In genomic region chr2:134656477-134656876, GRCm38 (mm10) we compare ENCODE assay signal across 29 mouse cellular contexts. TPM values are rescaled to one million over a fixed set of nuclear protein-coding genes. Genes with fewer than 3 reads are reported as not detected.
DNase-seq lines count a peak whose midpoint lies in the region; ATAC-seq and TF ChIP-seq lines count a peak whose summit lies in the region.
"Had no signal": no experiment of that assay in that cellular context is flagged by ENCODE, and none has a peak within 500 bp of the region (broad histone marks: within the 10 kb centered on the region; RNA-seq: fewer than 3 reads in every experiment).

No protein-coding gene starts in this region.

- no peak for ATAC-seq in forebrain, embryonic 15.5 days (replicated peaks)
- 0 out of 2 replicates have a peak, but pooled peaks have one; percentile 18 for ATAC-seq in kidney, embryonic 15.5 days (replicated peaks; ENCODE audit: low FRiP score)
- ATAC-seq in midbrain, embryonic 11.5 days (ENCODE audit: low FRiP score), result peak; percentile 33; the same call in 1 of the 2 replicates
- ATAC-seq in midbrain, postnatal 0 days (ENCODE audit: low FRiP score), result no peak
- ATAC-seq: activated CD4-positive, CD25-positive, alpha-beta regulatory T cell, adult 4 months; hindbrain, postnatal 0 days; intestine, embryonic 15.5 days had no signal

- no peaks in the 10 kb centered on the region for H3K27me3 ChIP-seq in forebrain, embryonic 10.5 days (ENCODE audit: poor library complexity, severe bottlenecking)
- H3K27me3 ChIP-seq in forebrain, embryonic 15.5 days, result no peaks in the 10 kb centered on the region
- H3K27me3 ChIP-seq in kidney, embryonic 15.5 days, result no peaks in the 10 kb centered on the region
- no peaks in the 10 kb centered on the region for H3K27me3 ChIP-seq in midbrain, embryonic 11.5 days (ENCODE audit: control insufficient read depth, insufficient read depth, low read length)
- no peaks in the 10 kb centered on the region for H3K27me3 ChIP-seq in midbrain, postnatal 0 days (ENCODE audit: insufficient read depth, low read length)
- H3K27me3 ChIP-seq: CH12.LX; intestine, embryonic 15.5 days; liver, embryonic 13.5 days; midbrain, embryonic 13.5 days had no signal

- H3K4me1 ChIP-seq in forebrain, embryonic 10.5 days, result 0 out of 2 replicates have a peak, but pooled peaks cover 3% of the 10 kb centered on the region
- no peaks in the 10 kb centered on the region for H3K4me1 ChIP-seq in forebrain, embryonic 15.5 days
- no peaks in the 10 kb centered on the region for H3K4me1 ChIP-seq in kidney, embryonic 15.5 days
- no peaks in the 10 kb centered on the region for H3K4me1 ChIP-seq in midbrain, embryonic 11.5 days (ENCODE audit: control insufficient read depth, insufficient read depth, low read length)
- no peaks in the 10 kb centered on the region for H3K4me1 ChIP-seq in midbrain, postnatal 0 days (ENCODE audit: insufficient read depth, low read length)
- H3K4me1 ChIP-seq: liver, embryonic 13.5 days; midbrain, embryonic 13.5 days had no signal

- WGBS in forebrain, embryonic 10.5 days, result 32% methylated on average over 4 of the region's 4 CpGs
- WGBS in forebrain, embryonic 15.5 days, result 41% methylated on average over 4 of the region's 4 CpGs
- WGBS in kidney, embryonic 15.5 days, result 16% methylated on average over 4 of the region's 4 CpGs
- WGBS in midbrain, embryonic 11.5 days, result 37% methylated on average over 4 of the region's 4 CpGs
- WGBS in midbrain, postnatal 0 days, result 38% methylated on average over 4 of the region's 4 CpGs

- no peak for TF ChIP-seq CTCF in midbrain, postnatal 0 days (IDR thresholded peaks at IDR 0.05)

- H3K4me2 ChIP-seq in forebrain, embryonic 15.5 days (replicated peaks), result no peak overlapping the region
- no peak overlapping the region for H3K4me2 ChIP-seq in kidney, embryonic 15.5 days
- H3K4me2 ChIP-seq in midbrain, embryonic 11.5 days, result no peak overlapping the region
- H3K4me2 ChIP-seq in midbrain, postnatal 0 days (ENCODE audit: low read depth, low read length, poor library complexity, severe bottlenecking), result no peak overlapping the region
- H3K4me2 ChIP-seq: heart, embryonic 11.5 days; intestine, embryonic 15.5 days; liver, embryonic 13.5 days; midbrain, embryonic 13.5 days had no signal

- peak overlapping the region; percentile 60 for H3K27ac ChIP-seq in forebrain, embryonic 10.5 days
- no peak overlapping the region for H3K27ac ChIP-seq in forebrain, embryonic 15.5 days (replicated peaks)
- H3K27ac ChIP-seq in kidney, embryonic 15.5 days, result no peak overlapping the region
- no peak overlapping the region for H3K27ac ChIP-seq in midbrain, embryonic 11.5 days (ENCODE audit: low read depth, low read length)
- no peak overlapping the region for H3K27ac ChIP-seq in midbrain, postnatal 0 days (ENCODE audit: low read depth, low read length)
- H3K27ac ChIP-seq: hindbrain, postnatal 0 days; intestine, embryonic 15.5 days; left cerebral cortex, adult 2 months; liver, embryonic 13.5 days; midbrain, embryonic 13.5 days had no signal

- no peaks in the 10 kb centered on the region for H3K36me3 ChIP-seq in forebrain, embryonic 10.5 days (replicated peaks)
- no peaks in the 10 kb centered on the region for H3K36me3 ChIP-seq in forebrain, embryonic 15.5 days
- H3K36me3 ChIP-seq in kidney, embryonic 15.5 days, result no peaks in the 10 kb centered on the region
- H3K36me3 ChIP-seq in midbrain, embryonic 11.5 days (ENCODE audit: control insufficient read depth, insufficient read depth, low read length), result no peaks in the 10 kb centered on the region
- H3K36me3 ChIP-seq in midbrain, postnatal 0 days (ENCODE audit: insufficient read depth, low read length), result no peaks in the 10 kb centered on the region
- H3K36me3 ChIP-seq: intestine, embryonic 15.5 days; liver, embryonic 13.5 days; midbrain, embryonic 13.5 days had no signal

- no peaks in the 10 kb centered on the region for H3K9me3 ChIP-seq in forebrain, embryonic 10.5 days
- H3K9me3 ChIP-seq in forebrain, embryonic 15.5 days, result no peaks in the 10 kb centered on the region
- H3K9me3 ChIP-seq in kidney, embryonic 15.5 days (replicated peaks), result no peaks in the 10 kb centered on the region
- no peaks in the 10 kb centered on the region for H3K9me3 ChIP-seq in midbrain, embryonic 11.5 days (ENCODE audit: control insufficient read depth, low read length)
- H3K9me3 ChIP-seq in midbrain, postnatal 0 days (ENCODE audit: low read length), result no peaks in the 10 kb centered on the region
- H3K9me3 ChIP-seq: intestine, embryonic 15.5 days; liver, embryonic 13.5 days; midbrain, embryonic 13.5 days had no signal

- DNase-seq in forebrain, embryonic 10.5 days (ENCODE audit: extremely low spot score, low spot score), result no peak
- no peak for DNase-seq in kidney, postnatal 4 days
- no peak for DNase-seq in midbrain, embryonic 11.5 days (ENCODE audit: low spot score, missing footprints)
- no peak for DNase-seq in midbrain, postnatal 0 days (ENCODE audit: low spot score)
- DNase-seq in right cerebral cortex, adult 18-20 months, result no peak
- no peak for DNase-seq in gastrocnemius, postnatal 4 days (ENCODE audit: low spot score in 2 of 2)
- DNase-seq: adrenal gland, adult 2 months; adrenal gland, postnatal 36 days; cerebellum, adult 18-20 months; gastrocnemius, postnatal 25 days; heart, adult 18-20 months; heart, postnatal 4 days; kidney, adult 2 months; kidney, postnatal 10 days; liver, embryonic 13.5 days; lung, adult 2 months; lung, postnatal 36 days; spleen, adult 18-20 months; thymus, adult 2 months; thymus, postnatal 36 days had no signal

- H3K4me3 ChIP-seq in forebrain, embryonic 10.5 days, result no peak overlapping the region
- H3K4me3 ChIP-seq in forebrain, embryonic 15.5 days, result no peak overlapping the region
- no peak overlapping the region for H3K4me3 ChIP-seq in kidney, embryonic 15.5 days (replicated peaks)
- no peak overlapping the region for H3K4me3 ChIP-seq in midbrain, embryonic 11.5 days (ENCODE audit: low read depth, low read length)
- H3K4me3 ChIP-seq in midbrain, postnatal 0 days (ENCODE audit: low read depth, low read length), result no peak overlapping the region
- H3K4me3 ChIP-seq: intestine, embryonic 15.5 days; left cerebral cortex, adult 2 months; liver, embryonic 13.5 days; midbrain, embryonic 13.5 days had no signal

- H3K9ac ChIP-seq in forebrain, embryonic 15.5 days (replicated peaks), result no peak overlapping the region
- no peak overlapping the region for H3K9ac ChIP-seq in kidney, embryonic 15.5 days
- no peak overlapping the region for H3K9ac ChIP-seq in midbrain, embryonic 11.5 days (ENCODE audit: low read length)
- no peak overlapping the region for H3K9ac ChIP-seq in midbrain, postnatal 0 days (replicated peaks; ENCODE audit: low read length, poor library complexity, severe bottlenecking)
- H3K9ac ChIP-seq: intestine, embryonic 15.5 days; liver, embryonic 13.5 days; midbrain, embryonic 13.5 days had no signal

RNA-seq across cellular contexts. Expression of gene Tmx4, which starts 12.5 kb away (rescaled TPM):
- 27.1 and 27.7 TPM in 2 replicates for polyA plus RNA-seq in forebrain, embryonic 10.5 days (2016; fragmentation: Nextera tagmentation; extraction: Ambion mirVana)
- polyA plus RNA-seq in forebrain, embryonic 15.5 days (2015; fragmentation: Nextera tagmentation; extraction: Ambion mirVana), result 72.9 and 80.6 TPM in 2 replicates
- 20.9 and 21.0 TPM in 2 replicates for polyA plus RNA-seq in kidney, embryonic 15.5 days (2015; fragmentation: Nextera tagmentation; extraction: Ambion mirVana)
- polyA plus RNA-seq in midbrain, embryonic 11.5 days (2014; fragmentation: Nextera tagmentation; extraction: Ambion mirVana), result 48.9 and 56.3 TPM in 2 replicates
- total RNA-seq in midbrain, postnatal 0 days (2014; rRNA removed), result 153 and 192 TPM in 2 replicates
- 99.4 and 110 TPM in 2 replicates for polyA plus RNA-seq in midbrain, postnatal 0 days (2015; fragmentation: Nextera tagmentation; extraction: Ambion mirVana)
- total RNA-seq in gastrocnemius, postnatal 4 days (2021), result 10 to 100 TPM; 18.1 to 18.7 TPM

Comparison
In these comparisons a context has a peak if more than half of its experiments do, and no peak if none do; other contexts are left out.
1. ATAC-seq: peak in kidney, embryonic 15.5 days (single experiment) and midbrain, embryonic 11.5 days (single experiment); none in forebrain, embryonic 15.5 days (single experiment) and midbrain, postnatal 0 days (single experiment).